Mouse (Mus musculus): ENCODE measurements around the gene Pi4ka. TPM values are rescaled to one million over a fixed set of nuclear protein-coding genes. Genes with fewer than 3 reads are reported as not detected.
"Not testable (repeated sequence)": the region's sequence is repeated elsewhere in the genome, so short reads cannot be mapped to it uniquely, and the experiment has no call there.

Gene Pi4ka
- total RNA-seq, 2 experiments from 2014 or later: 34.2 to 51.5 TPM

GRCm38 (mm10) chr16:17234916-17235665 lies 171.0 kb downstream of the Pi4ka start:
- no peak for ATAC-seq (ENCODE audit: poor library complexity, severe bottlenecking)

DNA sequence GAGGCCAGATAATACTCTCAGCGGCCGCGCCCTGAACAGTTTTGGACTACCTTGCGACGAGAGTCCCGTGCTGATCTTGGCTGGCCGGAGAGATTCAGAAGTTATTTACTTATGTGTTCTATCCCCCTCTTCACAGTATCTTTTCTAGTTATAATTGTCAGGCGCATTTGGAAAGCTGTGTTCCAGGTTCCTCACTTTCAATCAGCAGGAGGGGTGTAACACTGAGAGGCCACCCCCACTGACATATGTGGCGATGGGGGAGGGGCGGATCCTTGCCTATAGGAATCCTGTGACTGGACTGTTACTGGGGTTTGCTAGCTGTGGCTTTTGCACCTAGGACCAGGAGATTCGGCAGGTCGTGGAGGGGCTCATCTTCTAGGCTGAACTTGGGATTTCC lies 171.6 kb downstream of the Pi4ka start:
- ATAC-seq (ENCODE audit: poor library complexity, severe bottlenecking): no peak

DNA sequence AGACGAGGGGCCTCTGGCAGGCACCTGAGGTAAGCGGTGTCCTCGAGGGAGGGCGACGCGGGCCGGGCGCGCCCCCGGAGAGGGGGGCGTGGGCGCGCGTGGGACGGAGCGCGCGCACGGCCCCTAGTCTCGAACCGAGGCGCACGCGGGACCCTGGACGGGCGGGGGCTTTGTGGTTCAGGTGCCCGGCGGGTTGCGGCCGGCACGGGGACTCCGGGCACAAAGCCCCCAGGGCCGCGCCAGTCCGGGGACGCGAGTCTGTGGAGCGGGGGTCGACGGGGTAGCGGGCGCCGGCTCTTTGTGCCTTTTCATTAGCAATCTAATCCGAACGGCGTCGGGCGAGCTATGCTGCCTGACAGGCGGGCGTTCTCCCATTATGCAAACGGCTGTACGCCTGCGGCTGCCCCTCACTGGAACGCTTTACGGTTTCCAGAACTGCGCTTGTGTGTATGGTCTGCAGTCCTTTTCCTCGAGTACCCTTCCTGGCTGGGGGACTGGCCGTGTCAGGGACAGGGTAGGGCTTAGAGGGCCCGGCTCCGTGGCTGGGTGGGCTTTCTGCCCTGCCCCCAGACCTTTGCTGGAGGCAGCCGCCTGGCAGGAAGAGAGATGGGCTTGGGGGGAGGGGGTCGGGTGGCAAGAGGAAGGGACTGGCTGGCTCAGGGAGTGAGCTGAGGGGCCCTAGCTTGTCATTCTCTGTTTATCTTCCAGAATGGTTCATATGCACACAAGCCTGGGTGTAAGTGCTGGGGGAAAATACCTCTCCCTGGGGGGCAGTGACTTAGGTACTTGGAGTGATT lies 172.2 kb downstream of the Pi4ka start:
- peak; percentile 48 for ATAC-seq (ENCODE audit: poor library complexity, severe bottlenecking)

DNA sequence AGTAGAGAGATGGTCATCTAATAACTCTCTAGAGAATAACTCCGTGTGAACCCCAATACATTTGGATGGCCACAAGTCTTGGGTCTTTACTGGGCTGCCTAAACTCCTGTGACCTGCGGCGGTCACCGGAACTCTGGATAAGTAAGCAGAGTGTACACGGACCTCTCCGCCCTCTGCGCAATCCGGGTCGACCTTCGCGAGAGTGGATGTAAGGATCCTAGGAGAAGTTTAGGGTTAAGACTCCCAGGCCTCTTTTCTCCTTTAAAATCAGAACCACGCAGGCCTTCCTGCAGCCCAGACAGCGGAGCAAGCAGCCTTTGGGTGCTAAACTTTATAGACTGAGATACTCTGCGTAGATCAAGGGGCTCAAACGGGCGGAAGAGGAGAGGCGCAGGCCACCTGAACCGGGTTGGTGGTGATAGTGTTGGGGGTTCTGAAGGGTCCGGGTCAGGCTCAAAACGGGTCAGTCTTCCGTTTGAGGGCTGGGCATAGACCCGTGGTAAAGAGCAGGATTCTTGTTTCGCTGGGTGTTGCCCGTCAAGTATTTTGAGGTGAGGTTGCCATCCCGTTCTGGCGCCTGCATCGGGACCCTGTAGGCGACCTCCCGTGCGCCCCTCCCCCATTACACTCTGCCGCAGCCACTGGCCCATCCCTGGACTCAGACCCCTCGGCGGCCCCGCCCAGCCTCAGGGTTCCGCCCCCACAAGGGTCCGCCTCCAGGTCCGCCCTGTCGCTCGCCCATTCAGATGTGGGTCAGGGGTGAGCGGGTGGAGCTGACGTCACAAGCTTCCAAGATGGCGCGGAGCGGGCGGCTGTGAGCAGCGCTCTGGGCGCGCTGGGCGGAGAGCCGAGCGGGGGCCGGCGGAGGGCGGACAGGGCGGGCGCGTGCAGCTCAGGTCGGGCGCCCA lies 173.1 kb downstream of the Pi4ka start, which contains the start of gene Hic2:
TSS of gene Hic2 (plus strand) at position 779 of the 908 bp plus-strand sequence.
- ATAC-seq (ENCODE audit: poor library complexity, severe bottlenecking): peak; percentile 98

- ATAC-seq (ENCODE audit: poor library complexity, severe bottlenecking): not testable (repeated sequence)
Observed at GRCm38 (mm10) chr16:17231523-17231922, 174.6 kb downstream of the Pi4ka start.

Other genes with a start within 250 kb of the Pi4ka start
- 373 and 400 TPM in 2 replicates for gene Ube2l3, start 203.7 kb downstream of the Pi4ka start, total RNA-seq (2015)
- gene Ube2l3, start 203.7 kb downstream of the Pi4ka start, total RNA-seq (2017): 128 and 144 TPM in 2 replicates
- gene Rimbp3, start 197.7 kb downstream of the Pi4ka start, total RNA-seq (2015): not detected in 2 replicates
- 0.04 TPM in 1 of 2 replicates, not detected in the other for gene Rimbp3, start 197.7 kb downstream of the Pi4ka start, total RNA-seq (2017)
- gene Hic2, start 172.7 kb downstream of the Pi4ka start, total RNA-seq (2015): 0.91 and 1.5 TPM in 2 replicates
- 0.77 and 0.89 TPM in 2 replicates for gene Hic2, start 172.7 kb downstream of the Pi4ka start, total RNA-seq (2017)
- gene Tmem191c, start 130.2 kb downstream of the Pi4ka start, total RNA-seq (2015): 1.0 and 2.1 TPM in 2 replicates
- gene Tmem191c, start 130.2 kb downstream of the Pi4ka start, total RNA-seq (2017): 2.9 and 4.1 TPM in 2 replicates
- not detected in 2 replicates for gene Serpind1, start 74.9 kb downstream of the Pi4ka start, total RNA-seq (2015)
- gene Serpind1, start 74.9 kb downstream of the Pi4ka start, total RNA-seq (2017): not detected in 2 replicates
- 29.6 and 35.1 TPM in 2 replicates for gene Snap29, start 328 bp downstream of the Pi4ka start, total RNA-seq (2015)
- gene Snap29, start 328 bp downstream of the Pi4ka start, total RNA-seq (2017): 36.0 and 38.7 TPM in 2 replicates
- 25.4 and 29.5 TPM in 2 replicates for gene Crkl, start 45.7 kb upstream of the Pi4ka start, total RNA-seq (2015)
- gene Crkl, start 45.7 kb upstream of the Pi4ka start, total RNA-seq (2017): 25.9 and 26.5 TPM in 2 replicates
- not detected in 2 replicates for gene Aifm3, start 83.3 kb upstream of the Pi4ka start, total RNA-seq (2015)
- gene Aifm3, start 83.3 kb upstream of the Pi4ka start, total RNA-seq (2017): not detected in 2 replicates
- 19.2 and 27.7 TPM in 2 replicates for gene Lztr1, start 102.4 kb upstream of the Pi4ka start, total RNA-seq (2015)
- 38.1 and 49.8 TPM in 2 replicates for gene Lztr1, start 102.4 kb upstream of the Pi4ka start, total RNA-seq (2017)
- 8.9 and 14.9 TPM in 2 replicates for gene Thap7, start 124.8 kb upstream of the Pi4ka start, total RNA-seq (2015)
- 19.1 and 29.2 TPM in 2 replicates for gene Thap7, start 124.8 kb upstream of the Pi4ka start, total RNA-seq (2017)
- gene Lrrc74b, start 154.9 kb upstream of the Pi4ka start, total RNA-seq (2015): not detected in 2 replicates
- gene Lrrc74b, start 154.9 kb upstream of the Pi4ka start, total RNA-seq (2017): not detected in 2 replicates
- gene P2rx6, start 155.6 kb upstream of the Pi4ka start, total RNA-seq (2015): not detected in 2 replicates
- gene P2rx6, start 155.6 kb upstream of the Pi4ka start, total RNA-seq (2017): not detected in 2 replicates
- not detected in 2 replicates for gene Slc7a4, start 176.9 kb upstream of the Pi4ka start, total RNA-seq (2015)
- gene Slc7a4, start 176.9 kb upstream of the Pi4ka start, total RNA-seq (2017): 0.40 TPM in 1 of 2 replicates, not detected in the other
- 35.2 and 35.7 TPM in 2 replicates for gene Smpd4, start 213.0 kb upstream of the Pi4ka start, total RNA-seq (2015)
- 27.0 and 31.0 TPM in 2 replicates for gene Smpd4, start 213.0 kb upstream of the Pi4ka start, total RNA-seq (2017)
- gene Ccdc74a, start 240.2 kb upstream of the Pi4ka start, total RNA-seq (2015): 0.36 TPM in 1 of 2 replicates, not detected in the other
- not detected in 2 replicates for gene Ccdc74a, start 240.2 kb upstream of the Pi4ka start, total RNA-seq (2017)